Comparison of ENCODE assay signal across 22 mouse cellular contexts in the genomic region with DNA sequence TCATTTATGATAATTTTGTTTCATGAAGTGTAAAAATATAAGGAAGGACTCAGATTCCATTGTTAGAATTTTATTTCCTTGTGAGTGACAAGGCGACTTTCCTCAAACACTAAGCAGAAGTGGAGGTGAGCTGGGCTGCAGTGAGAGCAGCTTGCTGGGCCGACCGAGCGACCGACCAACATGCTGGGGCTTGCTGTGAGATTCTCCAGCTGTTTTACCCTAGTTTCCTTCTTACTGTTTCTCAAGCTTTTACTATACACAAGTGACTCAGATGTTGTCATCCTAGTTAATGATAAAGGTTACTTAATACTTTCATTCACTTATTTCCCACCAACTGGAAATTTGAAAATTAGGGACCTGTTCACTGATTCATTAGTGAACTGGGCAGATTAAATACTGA. TPM values are rescaled to one million over a fixed set of nuclear protein-coding genes. Genes with fewer than 3 reads are reported as not detected.
DNase-seq lines count a peak whose midpoint lies in the region; ATAC-seq and TF ChIP-seq lines count a peak whose summit lies in the region.
"Had no signal": no experiment of that assay in that cellular context is flagged by ENCODE, and none has a peak within 500 bp of the region (broad histone marks: within the 10 kb centered on the region; RNA-seq: fewer than 3 reads in every experiment).

No protein-coding gene starts in this region.

- no peak; the same call in 1 of the 2 replicates for TF ChIP-seq POLR2A in CH12.LX (IDR thresholded peaks at IDR 0.05; ENCODE audit: low read depth, low read length)

- no peaks in the 10 kb centered on the region for H3K27me3 ChIP-seq in lung, postnatal 0 days (replicated peaks; ENCODE audit: insufficient read depth, low read length)
- H3K27me3 ChIP-seq in CH12.LX (replicated peaks), result no peaks in the 10 kb centered on the region
- H3K27me3 ChIP-seq: embryonic facial prominence, embryonic 12.5 days; forebrain, embryonic 12.5 days; Patski had no signal

- no peaks in the 10 kb centered on the region for H3K9me3 ChIP-seq in lung, postnatal 0 days (ENCODE audit: low read length)
- no peaks in the 10 kb centered on the region for H3K9me3 ChIP-seq in CH12.LX (replicated peaks; ENCODE audit: low read length)
- H3K9me3 ChIP-seq: embryonic facial prominence, embryonic 12.5 days; forebrain, embryonic 12.5 days; G1E had no signal

- TF ChIP-seq EP300 in lung, postnatal 0 days (IDR thresholded peaks at IDR 0.05), result no peak
- peak; percentile 93 for TF ChIP-seq EP300 in CH12.LX (IDR thresholded peaks at IDR 0.05; ENCODE audit: low read length)

- no peak overlapping the region for H3K4me3 ChIP-seq in lung, postnatal 0 days (ENCODE audit: low read depth, low read length)
- no peak overlapping the region for H3K4me3 ChIP-seq in CH12.LX (replicated peaks in 1 of 3; ENCODE audit: low read depth in 2 of 3, low read length in 2 of 3, poor library complexity in 1 of 3)
- H3K4me3 ChIP-seq: embryonic facial prominence, embryonic 12.5 days; forebrain, embryonic 12.5 days had no signal

- no peak for TF ChIP-seq CTCF in lung, postnatal 0 days (IDR thresholded peaks at IDR 0.05)
- no peak for TF ChIP-seq CTCF in CH12.LX (conservative IDR thresholded peaks at IDR 0.05 in 1 of 2, IDR thresholded peaks at IDR 0.05 in 1 of 2; ENCODE audit: low read depth in 2 of 2, low read length in 2 of 2)

- no peak; the same call in 1 of the 2 replicates for TF ChIP-seq RAD21 in CH12.LX (IDR thresholded peaks at IDR 0.05; ENCODE audit: low read depth, low read length)

- ATAC-seq in lung, postnatal 0 days, result no peak
- ATAC-seq: activated CD4-positive, CD25-positive, alpha-beta regulatory T cell, adult 4 months; forebrain, embryonic 14.5 days; forebrain, embryonic 16.5 days; Patski had no signal

- H3K79me2 ChIP-seq in CH12.LX (replicated peaks; ENCODE audit: control insufficient read depth, extremely low read depth, insufficient read depth, poor library complexity, severe bottlenecking), result peaks cover 2% of the 10 kb centered on the region; the same call in 1 of the 2 replicates

- no peak overlapping the region for H3K27ac ChIP-seq in lung, postnatal 0 days (ENCODE audit: low read length)
- no peak overlapping the region for H3K27ac ChIP-seq in CH12.LX (ENCODE audit: insufficient read depth, low read depth)
- H3K27ac ChIP-seq: embryonic facial prominence, embryonic 12.5 days; forebrain, embryonic 12.5 days had no signal

- 82% methylated on average over 5 of the region's 5 CpGs for WGBS in lung, postnatal 0 days

- no peak overlapping the region for H3K4me2 ChIP-seq in lung, postnatal 0 days (replicated peaks; ENCODE audit: low read depth, low read length)
- H3K4me2 ChIP-seq in CH12.LX (ENCODE audit: insufficient read depth, low read depth, poor library complexity, severe bottlenecking), result no peak overlapping the region
- H3K4me2 ChIP-seq: embryonic facial prominence, embryonic 12.5 days; forebrain, embryonic 12.5 days had no signal

- peaks cover 23% of the 10 kb centered on the region; the same call in 1 of the 2 replicates for H3K36me3 ChIP-seq in lung, postnatal 0 days (ENCODE audit: insufficient read depth, low read length)
- H3K36me3 ChIP-seq in CH12.LX (replicated peaks in 1 of 2; ENCODE audit: control insufficient read depth in 1 of 2, insufficient read depth in 1 of 2, low read length in 1 of 2), result peaks cover 29 to 78% of the 10 kb centered on the region in 2 experiments

- peak; percentile 8 for DNase-seq in lung, postnatal 0 days (ENCODE audit: low spot score)
- DNase-seq in lung, postnatal 25 days (ENCODE audit: low spot score), result no peak
- DNase-seq in urinary bladder, postnatal 14 days (ENCODE audit: low spot score), result peak; percentile 52
- no peak for DNase-seq in urinary bladder, adult 2 months (ENCODE audit: low spot score)
- DNase-seq in CH12.LX (ENCODE audit: extremely low read depth), result peak; percentile 74
- peak; percentile 19 to 48 for DNase-seq in urinary bladder, postnatal 36 days (ENCODE audit: low spot score in 2 of 2)
- DNase-seq in natural killer cell, adult 2 months (ENCODE audit: low spot score in 2 of 2), result no peak
- DNase-seq: adrenal gland, adult 8-10 months; adrenal gland, postnatal 14 days; adrenal gland, postnatal 36 days; cerebellum, adult 11-12 months; cerebellum, adult 2 months; cerebellum, adult 9-10 months; cerebellum, postnatal 10 days; cerebellum, postnatal 25 days had no signal

- dilution Hi-C loops in CH12.LX (cut with MboI; ENCODE audit: extremely low pct_ligation_motif_present, extremely low pct_unique_long_range_greater_than_20kb, low sequenced_read_pairs), result no loop called here

- in situ Hi-C loops in CH12.LX (cut with MboI; ENCODE audit: low pct_ligation_motif_present, low pct_unique_long_range_greater_than_20kb, low sequenced_read_pairs), result no loop called here

- H3K4me1 ChIP-seq in lung, postnatal 0 days (ENCODE audit: insufficient read depth, low read depth, low read length), result no peaks in the 10 kb centered on the region
- peaks cover 6 to 30% of the 10 kb centered on the region in 2 experiments for H3K4me1 ChIP-seq in CH12.LX (ENCODE audit: control insufficient read depth in 1 of 2, insufficient read depth in 2 of 2)
- H3K4me1 ChIP-seq: embryonic facial prominence, embryonic 12.5 days; forebrain, embryonic 12.5 days had no signal

- no peak overlapping the region for H3K9ac ChIP-seq in lung, postnatal 0 days (replicated peaks; ENCODE audit: low read depth)
- no peak overlapping the region for H3K9ac ChIP-seq in CH12.LX (ENCODE audit: insufficient read depth, low read depth)
- H3K9ac ChIP-seq: embryonic facial prominence, embryonic 12.5 days; forebrain, embryonic 12.5 days had no signal

TF ChIP-seq in CH12.LX, 34 proteins besides CTCF, POLR2A, EP300 and RAD21:
- no peak for TF ChIP-seq MAZ (IDR thresholded peaks at IDR 0.05; ENCODE audit: low read depth, low read length)
- TF ChIP-seq NELFE (IDR thresholded peaks at IDR 0.05; ENCODE audit: low read depth, low read length), result no peak
- no peak for TF ChIP-seq MYC (IDR thresholded peaks at IDR 0.05; ENCODE audit: low read depth, low read length)
- no peak for TF ChIP-seq PAX5 (IDR thresholded peaks at IDR 0.05; ENCODE audit: low read length)
- no peak for TF ChIP-seq NRF1 (IDR thresholded peaks at IDR 0.05; ENCODE audit: low read depth, low read length)
- TF ChIP-seq RCOR1 (conservative IDR thresholded peaks at IDR 0.05; ENCODE audit: low read depth, low read length), result 0 out of 2 replicates have a peak, but pooled peaks have one; percentile 35
- TF ChIP-seq MEF2A (IDR thresholded peaks at IDR 0.05; ENCODE audit: borderline replicate concordance, low read depth, low read length), result peak; percentile 87
- TF ChIP-seq ELF1 (IDR thresholded peaks at IDR 0.05; ENCODE audit: low read depth, low read length), result no peak
- no peak for TF ChIP-seq HCFC1 (IDR thresholded peaks at IDR 0.05; ENCODE audit: low read depth, low read length)
- peak; percentile 83 for TF ChIP-seq TBP (conservative IDR thresholded peaks at IDR 0.05; ENCODE audit: low read depth, low read length)
- peak; percentile 89 for TF ChIP-seq JUN (IDR thresholded peaks at IDR 0.05; ENCODE audit: insufficient read depth, low read depth, low read length)
- no peak for TF ChIP-seq KAT2A (IDR thresholded peaks at IDR 0.05; ENCODE audit: insufficient replicate concordance, low read length)
- no peak for TF ChIP-seq E2F4 (IDR thresholded peaks at IDR 0.05; ENCODE audit: insufficient replicate concordance, low read depth, low read length)
- TF ChIP-seq SIN3A (IDR thresholded peaks at IDR 0.05; ENCODE audit: low read length), result peak; percentile 71; the same call in 1 of the 2 replicates
- no peak for TF ChIP-seq MAX (IDR thresholded peaks at IDR 0.05; ENCODE audit: low read length)
- no peak for TF ChIP-seq CHD2 (IDR thresholded peaks at IDR 0.05; ENCODE audit: low read length)
- peak; percentile 91 for TF ChIP-seq TCF12 (IDR thresholded peaks at IDR 0.05; ENCODE audit: low read depth, low read length)
- TF ChIP-seq MXI1 (IDR thresholded peaks at IDR 0.05; ENCODE audit: low read depth, low read length), result no peak
- no peak for TF ChIP-seq ZKSCAN1 (IDR thresholded peaks at IDR 0.05; ENCODE audit: borderline replicate concordance, low read depth, low read length)
- peak; percentile 100 for TF ChIP-seq CHD1 (IDR thresholded peaks at IDR 0.05; ENCODE audit: low read depth, low read length)
- 0 out of 2 replicates have a peak, but pooled peaks have one; percentile 42 for TF ChIP-seq UBTF (IDR thresholded peaks at IDR 0.05; ENCODE audit: low read depth, low read length)
- TF ChIP-seq USF1 (IDR thresholded peaks at IDR 0.05; ENCODE audit: low read depth, low read length), result no peak
- peak; percentile 53; the same call in 1 of the 2 replicates for TF ChIP-seq BHLHE40 (IDR thresholded peaks at IDR 0.05; ENCODE audit: low read depth, low read length)
- TF ChIP-seq ZC3H11A (IDR thresholded peaks at IDR 0.05; ENCODE audit: low read depth, low read length), result no peak
- no peak for TF ChIP-seq GABPA (IDR thresholded peaks at IDR 0.05; ENCODE audit: insufficient replicate concordance, low read depth, low read length)
- TF ChIP-seq POLR2AphosphoS2 (IDR thresholded peaks at IDR 0.05; ENCODE audit: low read depth, low read length), result no peak
- no peak for TF ChIP-seq ZMIZ1 (IDR thresholded peaks at IDR 0.05; ENCODE audit: low read depth, low read length)
- no peak for TF ChIP-seq SMC3 (IDR thresholded peaks at IDR 0.05; ENCODE audit: low read depth, low read length)
- peak; percentile 91 for TF ChIP-seq JUND (conservative IDR thresholded peaks at IDR 0.05; ENCODE audit: low read depth, low read length)
- TF ChIP-seq ZNF384 (IDR thresholded peaks at IDR 0.05; ENCODE audit: low read depth, low read length), result no peak
- no peak for TF ChIP-seq MAFK (IDR thresholded peaks at IDR 0.05; ENCODE audit: insufficient replicate concordance, low read length)
- peak; percentile 100 for TF ChIP-seq IRF4 (IDR thresholded peaks at IDR 0.05; ENCODE audit: low read depth, low read length)
- no peak for TF ChIP-seq USF2 (conservative IDR thresholded peaks at IDR 0.05; ENCODE audit: low read depth, low read length)
- peak; percentile 98 for TF ChIP-seq ETS1 (conservative IDR thresholded peaks at IDR 0.05; ENCODE audit: low read depth, low read length)

RNA-seq across cellular contexts. Expression of a gene that starts 22.8 kb away (rescaled TPM):
- polyA plus RNA-seq in lung, postnatal 0 days (2015; fragmentation: Nextera tagmentation; extraction: Ambion mirVana), result 28.3 and 30.1 TPM in 2 replicates
- 13.0 and 13.1 TPM in 2 replicates for polyA plus RNA-seq in urinary bladder, adult 2 months (2012; rRNA removed)
- 34.1 and 38.3 TPM in 2 replicates for total RNA-seq in CH12.LX (2012; rRNA removed)
- total RNA-seq in CH12.LX (2014; rRNA removed), result 36.7 and 39.5 TPM in 2 replicates
- 54.8 and 63.8 TPM in 2 replicates for polyA plus RNA-seq in CH12.LX (2012; ENCODE audit: insufficient read length, low read depth)

Comparison
In these comparisons a context has a peak if more than half of its experiments do, and no peak if none do; other contexts are left out.
1. DNase-seq: peak in lung, postnatal 0 days (single experiment), urinary bladder, postnatal 14 days (single experiment), CH12.LX (single experiment) and urinary bladder, postnatal 36 days (2 of 2); none in lung, postnatal 25 days (single experiment), urinary bladder, adult 2 months (single experiment) and natural killer cell, adult 2 months (0 of 2).